Mouse (Mus musculus): Measurements from ENCODE around the gene Gm10436.
"Not testable (repeated sequence)": the region's sequence is repeated elsewhere in the genome, so short reads cannot be mapped to it uniquely, and the experiment has no call there.

Gm10436 gene

GRCm38 (mm10) chr12:88182008-88182407 lies at the start of gene Gm10436:
Gene Gm10436, minus strand, starts transcription at chr12:88182108.
- not testable (repeated sequence) for DNase-seq

- no peak for DNase-seq
Observed at GRCm38 (mm10) chr12:88219445-88219844, 37.5 kb upstream of the Gm10436 start.

GRCm38 (mm10) chr12:88218059-88218458 lies 36.2 kb upstream of the Gm10436 start:
- not testable (repeated sequence) for DNase-seq

GRCm38 (mm10) chr12:88214641-88215040 lies 32.7 kb upstream of the Gm10436 start:
- DNase-seq = no peak

GRCm38 (mm10) chr12:88211458-88211857 lies 29.6 kb upstream of the Gm10436 start:
- DNase-seq = not testable (repeated sequence)

GRCm38 (mm10) chr12:88202856-88203255 lies 20.9 kb upstream of the Gm10436 start:
- DNase-seq = no peak
